Mouse (Mus musculus): ENCODE data around the gene Rarb. TPM values are rescaled to one million over a fixed set of nuclear protein-coding genes. Genes with fewer than 3 reads are reported as not detected.

Rarb gene
- total RNA-seq, 2 experiments from 2014 or later: 7.0 to 11.0 TPM

DNA sequence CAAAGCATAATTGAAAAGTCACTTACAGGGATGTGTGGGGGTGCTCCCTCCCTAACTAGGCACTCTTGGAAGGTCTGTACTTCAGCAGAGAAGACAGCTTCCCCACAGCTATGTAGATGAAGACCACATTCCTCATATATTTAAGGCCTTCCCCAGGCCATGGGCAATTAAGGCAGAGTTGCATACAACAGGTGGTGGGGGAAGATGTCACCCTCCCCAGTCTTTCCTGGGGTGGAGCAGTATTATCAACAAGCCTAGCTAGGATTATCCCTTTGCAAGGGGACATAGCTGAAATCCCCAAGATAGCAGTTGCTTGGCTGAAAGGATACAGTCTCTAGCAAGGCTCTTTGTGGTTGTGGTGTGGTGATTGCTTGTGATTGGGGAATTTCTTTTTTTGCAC lies 240.9 kb downstream of the Rarb start:
- no peak for DNase-seq

DNA sequence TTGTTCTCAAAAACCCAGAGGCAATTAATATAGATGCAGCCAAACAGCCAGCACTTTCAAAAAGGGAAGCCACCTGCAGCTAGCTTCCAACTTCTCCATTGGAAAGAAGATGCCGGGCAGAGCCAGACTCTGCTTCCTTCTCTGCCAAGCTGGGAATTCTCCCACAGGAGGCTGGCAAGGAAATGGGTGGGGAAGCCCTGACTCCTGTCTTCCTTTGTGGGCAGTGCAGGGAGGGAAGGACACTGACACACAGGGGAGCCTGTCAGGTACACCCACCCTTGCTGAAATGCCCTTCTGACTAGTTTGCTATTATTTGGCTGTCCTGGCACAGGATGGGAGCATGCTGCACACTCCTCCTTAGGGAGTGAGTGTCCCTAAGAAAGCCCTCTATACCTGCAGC lies 241.9 kb downstream of the Rarb start:
- no peak for DNase-seq

DNA sequence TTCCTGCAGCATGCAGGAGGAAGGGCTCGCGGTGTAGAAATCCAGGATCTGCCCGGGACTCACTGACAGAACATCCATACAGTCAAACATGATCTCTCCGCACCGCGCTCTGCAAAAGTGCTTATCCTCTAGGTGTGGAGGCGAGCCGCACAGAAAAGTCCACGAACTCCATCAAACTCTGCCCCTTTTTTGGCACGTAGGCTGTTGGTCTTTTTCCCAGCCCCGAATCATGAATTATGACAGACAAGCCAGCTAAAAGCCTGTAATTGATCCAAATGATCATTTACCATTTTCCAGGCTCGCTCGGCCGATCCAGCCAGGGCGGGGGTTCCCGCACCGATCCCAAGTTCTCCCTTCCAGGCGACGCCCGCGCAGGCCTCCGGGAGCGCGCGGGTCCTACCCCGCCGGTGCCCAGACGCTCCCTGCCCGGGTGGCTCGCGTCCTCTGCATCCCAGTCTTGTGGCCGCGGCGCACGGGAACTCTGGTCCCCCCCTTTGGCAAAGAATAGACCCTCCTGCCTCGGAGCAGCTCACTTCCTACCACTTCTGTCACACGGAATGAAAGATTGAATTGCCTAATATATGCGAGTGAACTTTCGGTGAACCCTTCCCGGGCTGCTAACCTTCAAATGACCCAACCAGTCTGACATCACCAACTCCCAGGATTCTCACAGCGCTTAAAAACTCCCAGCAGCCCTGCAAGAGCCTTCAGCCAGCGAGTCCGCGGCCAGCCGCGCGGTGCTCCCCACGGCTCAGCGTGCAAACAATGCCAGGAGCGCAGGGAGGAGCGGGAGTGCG lies 243.8 kb downstream of the Rarb start:
- DNase-seq: peak; percentile 72

GRCm38 (mm10) chr14:16573475-16574171 lies 245.3 kb downstream of the Rarb start:
- no peak for DNase-seq

DNA sequence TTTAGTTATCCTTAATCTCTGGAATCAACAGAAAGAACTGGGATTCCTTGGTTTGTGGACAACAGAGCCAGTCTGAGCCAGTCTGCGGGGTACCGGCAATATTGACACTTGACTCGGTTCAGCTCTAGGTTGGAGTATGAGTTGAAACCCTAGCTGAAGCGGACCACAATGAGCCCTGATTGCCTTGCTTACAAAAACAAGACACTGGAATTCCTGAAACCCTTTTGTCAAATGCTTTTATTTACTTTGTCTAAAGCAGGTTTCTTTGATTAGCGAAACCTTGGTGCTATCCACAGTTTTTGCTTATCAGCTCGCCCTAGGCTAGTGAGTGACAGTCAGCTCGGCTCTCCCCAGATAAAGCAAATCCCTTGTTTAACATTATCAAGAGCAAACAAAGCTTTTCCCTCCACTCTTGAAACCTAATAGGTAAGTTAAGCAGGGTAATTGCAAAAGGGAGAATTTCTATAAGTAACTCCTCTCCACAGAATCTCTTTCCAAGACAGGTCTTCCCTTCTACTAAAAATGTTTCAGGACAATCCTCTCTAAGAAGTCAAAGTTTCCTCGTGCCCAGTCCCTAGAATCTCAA lies 246.1 kb downstream of the Rarb start:
- no peak for DNase-seq

DNA sequence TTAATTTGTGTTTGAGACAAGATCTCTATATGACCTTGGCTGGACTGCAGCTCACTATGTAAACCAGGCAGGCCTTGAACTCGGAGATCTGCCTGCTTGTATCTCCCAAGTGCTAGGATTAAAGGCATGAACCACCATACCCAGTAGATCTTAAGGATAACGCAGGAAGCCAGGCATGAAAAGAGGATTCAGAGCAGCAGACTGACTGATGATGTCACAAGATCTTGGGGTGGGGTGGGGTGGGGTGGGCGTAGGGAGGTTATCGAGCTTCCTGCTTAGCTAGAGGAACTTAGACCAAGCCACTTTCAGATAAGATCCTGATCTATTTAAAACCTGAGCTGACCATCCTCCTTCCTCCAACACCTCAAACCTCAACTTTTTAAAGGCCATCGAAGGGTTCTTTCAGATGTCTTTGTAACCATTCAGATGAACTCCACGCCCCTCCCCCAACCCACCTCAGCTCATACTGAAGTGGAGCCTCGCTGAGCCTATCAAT lies 249.4 kb downstream of the Rarb start:
- DNase-seq: no peak

DNA sequence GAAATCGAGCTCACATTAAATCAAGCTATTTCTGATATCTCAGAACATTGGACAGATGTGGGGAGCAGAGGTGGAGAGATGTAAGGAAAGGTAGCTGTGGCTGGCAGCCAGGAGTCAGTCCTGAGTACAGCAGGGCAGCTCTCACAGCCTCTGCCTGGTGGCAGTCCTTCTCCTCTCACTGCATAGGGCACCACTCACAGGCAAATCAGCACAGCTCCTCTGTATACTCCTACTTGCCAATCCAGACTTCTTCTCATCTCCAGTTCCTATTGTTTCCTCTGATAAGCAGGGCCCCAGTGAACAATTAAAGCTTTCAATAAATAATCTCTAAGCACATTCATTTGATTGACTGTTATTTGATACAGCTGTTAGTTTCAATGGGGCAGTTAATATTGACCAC lies 252.0 kb downstream of the Rarb start:
- no peak for DNase-seq

DNA sequence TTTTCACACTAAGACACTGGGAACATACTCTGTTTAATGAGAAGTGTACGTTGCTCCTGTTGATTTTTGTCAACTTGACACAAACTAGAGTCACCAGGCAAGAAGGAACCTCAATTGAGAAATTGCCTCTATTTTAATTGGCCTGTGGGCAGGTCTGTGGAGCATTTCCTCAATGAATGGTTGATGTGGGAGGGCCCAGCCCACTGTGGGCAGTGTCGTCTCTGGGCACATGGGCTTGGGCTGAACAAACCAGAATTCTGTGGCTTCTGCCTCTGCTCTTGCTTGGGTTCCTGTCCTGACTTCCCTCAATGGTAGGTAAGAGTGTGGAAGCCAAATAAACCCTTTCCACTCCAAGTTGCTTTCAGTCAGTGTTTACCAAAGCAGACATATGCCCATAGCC lies 255.0 kb downstream of the Rarb start:
- no peak for DNase-seq

DNA sequence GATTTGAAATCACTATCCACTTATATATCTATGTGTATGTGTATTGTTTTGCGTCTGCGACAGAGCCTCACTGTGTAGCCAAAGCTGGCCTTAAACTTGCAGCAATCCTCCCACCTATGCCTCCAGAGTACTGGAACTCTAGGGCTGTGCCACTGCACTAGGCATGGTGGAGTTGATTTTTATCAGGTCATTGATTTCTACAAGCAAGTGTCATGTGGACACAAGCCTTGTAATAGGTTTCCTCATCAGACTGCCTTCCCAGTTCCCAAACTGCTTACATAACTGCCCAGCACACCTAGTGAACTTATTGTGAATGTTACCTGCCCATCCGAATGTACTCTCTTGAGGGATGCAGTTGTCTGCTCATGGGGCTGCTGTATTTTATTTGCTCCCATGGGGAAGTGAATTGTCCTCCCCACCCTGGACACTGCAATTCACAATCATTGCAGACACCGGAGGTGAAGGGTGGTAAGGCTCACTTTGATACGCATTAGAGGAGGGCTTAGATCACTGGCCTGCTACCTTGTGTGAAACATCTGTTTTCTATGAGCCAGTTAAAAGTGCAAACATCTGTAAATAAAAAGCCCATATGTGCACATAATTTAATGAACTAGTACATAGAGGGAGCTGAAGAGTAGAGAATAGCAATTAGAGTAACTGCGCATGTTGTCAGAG lies 257.3 kb downstream of the Rarb start:
- no peak for DNase-seq

- DNase-seq: no peak
Observed at GRCm38 (mm10) chr14:16559294-16560217, 259.4 kb downstream of the Rarb start.

GRCm38 (mm10) chr14:16558033-16558432 lies 260.9 kb downstream of the Rarb start:
- DNase-seq: no peak

GRCm38 (mm10) chr14:16554643-16555459 lies 264.1 kb downstream of the Rarb start:
- DNase-seq: no peak

DNA sequence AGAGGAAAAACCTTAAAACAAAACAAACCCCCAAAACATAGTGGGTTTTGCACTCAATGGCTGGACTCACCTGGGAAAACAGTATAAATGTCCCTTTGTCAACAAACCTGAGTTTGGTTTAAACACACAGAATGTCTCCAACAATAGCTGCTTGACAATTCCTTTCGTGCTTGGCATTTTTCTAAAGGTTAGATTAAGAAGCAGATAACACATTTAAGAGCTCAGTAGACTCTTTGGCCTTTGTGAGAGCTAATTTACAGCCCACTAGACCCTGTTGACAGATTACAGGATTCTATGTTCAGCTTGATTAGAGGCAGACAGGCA lies 264.7 kb downstream of the Rarb start:
- DNase-seq: no peak

- DNase-seq: no peak
Observed at GRCm38 (mm10) chr14:16552293-16552692, 266.7 kb downstream of the Rarb start.

DNA sequence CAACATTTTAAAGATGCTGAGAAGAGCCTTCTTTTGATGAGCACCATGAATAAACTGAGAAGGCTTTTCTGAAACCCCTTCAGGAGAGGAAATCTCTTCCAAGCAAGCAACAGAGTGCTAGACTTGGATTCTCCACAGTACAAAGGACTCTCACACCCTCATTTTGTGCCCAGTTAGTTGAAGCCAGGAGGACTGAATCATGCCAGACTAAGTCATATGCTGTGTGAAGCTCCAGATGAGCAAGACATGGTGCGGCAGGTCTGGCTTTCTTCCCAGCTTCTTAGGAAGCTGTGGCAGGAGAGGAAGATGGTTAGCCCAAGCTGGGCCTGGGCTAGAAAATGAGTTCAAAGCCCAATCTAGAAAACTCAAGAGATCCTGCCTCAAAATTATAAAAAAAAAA lies 267.1 kb downstream of the Rarb start:
- DNase-seq: no peak

- no peak for DNase-seq
Observed at GRCm38 (mm10) chr14:16548200-16548576, 270.8 kb downstream of the Rarb start.

- no peak for DNase-seq
Observed at GRCm38 (mm10) chr14:16547492-16548199, 271.3 kb downstream of the Rarb start.

- no peak for DNase-seq
Observed at GRCm38 (mm10) chr14:16544995-16545394, 274.0 kb downstream of the Rarb start.

- DNase-seq: no peak
Observed at GRCm38 (mm10) chr14:16541641-16542040, 277.3 kb downstream of the Rarb start.

DNA sequence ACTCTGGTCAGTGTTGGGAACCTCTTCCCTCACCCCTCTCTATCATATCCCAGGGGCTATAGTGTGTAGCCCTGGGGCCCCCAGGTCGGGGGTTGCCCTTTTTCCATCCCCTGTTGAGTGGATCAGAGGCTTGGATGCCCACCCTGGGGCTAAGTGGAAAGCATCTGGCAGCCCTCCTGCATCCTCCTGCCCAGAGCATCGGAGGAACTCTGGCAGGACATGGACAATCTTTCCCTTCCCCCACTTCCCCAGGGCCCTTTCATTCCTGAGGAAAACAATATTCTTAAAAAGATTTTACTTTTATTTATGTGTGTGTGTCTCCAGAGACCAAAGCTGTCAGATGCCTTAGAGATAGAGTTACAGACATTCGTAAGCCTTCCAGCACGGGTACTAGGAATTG lies 281.5 kb downstream of the Rarb start:
- no peak for DNase-seq

All from gastrocnemius, postnatal 10 days (tissue).